Comparison of ENCODE assay signal across 14 mouse cellular contexts in genomic region chr14:25268090-25268631, GRCm38 (mm10).
DNase-seq lines count a peak whose midpoint lies in the region; ATAC-seq lines count a peak whose summit lies in the region.
"Had no signal": no experiment of that assay in that cellular context is flagged by ENCODE, and none has a peak within 500 bp of the region (broad histone marks: within the 10 kb centered on the region; RNA-seq: fewer than 3 reads in every experiment).

No protein-coding gene starts in this region.

- no peak overlapping the region for H3K27ac ChIP-seq in neural tube, embryonic 11.5 days (ENCODE audit: low read depth, low read length)
- H3K27ac ChIP-seq: forebrain, embryonic 13.5 days; liver, embryonic 14.5 days had no signal

- WGBS in neural tube, embryonic 11.5 days = 65% methylated on average over 13 of the region's 13 CpGs

- no peaks in the 10 kb centered on the region for H3K9me3 ChIP-seq in neural tube, embryonic 11.5 days (ENCODE audit: control insufficient read depth, low read length)
- H3K9me3 ChIP-seq: forebrain, embryonic 13.5 days had no signal

- H3K4me2 ChIP-seq in neural tube, embryonic 11.5 days (ENCODE audit: low read depth) = no peak overlapping the region
- H3K4me2 ChIP-seq: forebrain, embryonic 13.5 days had no signal

- no peak overlapping the region for H3K9ac ChIP-seq in neural tube, embryonic 11.5 days (ENCODE audit: low read length)
- H3K9ac ChIP-seq: forebrain, embryonic 13.5 days; liver, embryonic 14.5 days had no signal

- DNase-seq in neural tube, embryonic 11.5 days (ENCODE audit: low spot score) = peak; percentile 9
- no peak for DNase-seq in neural tube, embryonic 10.5 days (ENCODE audit: extremely low spot score, low spot score)
- peak; percentile 17 for DNase-seq in kidney, adult 9 months
- peak; percentile 53 to 76 for DNase-seq in lung, adult 18-20 months
- DNase-seq in testis, postnatal 14 days (ENCODE audit: low spot score) = peak; percentile 64
- DNase-seq in thymus, postnatal 10 days (ENCODE audit: low spot score in 2 of 2) = no peak
- no peak for DNase-seq in cerebellum, adult 9-10 months
- DNase-seq in cerebellum, postnatal 10 days = no peak
- DNase-seq: cerebellum, adult 8-10 months; thymus, adult 2 months had no signal

- no peak overlapping the region for H3K4me3 ChIP-seq in neural tube, embryonic 11.5 days (ENCODE audit: low read depth, low read length)
- H3K4me3 ChIP-seq: forebrain, embryonic 13.5 days; myocyte had no signal

- no peaks in the 10 kb centered on the region for H3K27me3 ChIP-seq in neural tube, embryonic 11.5 days (ENCODE audit: control insufficient read depth, insufficient read depth, low read length)

- H3K4me1 ChIP-seq in neural tube, embryonic 11.5 days (ENCODE audit: control insufficient read depth, insufficient read depth, low read length) = no peaks in the 10 kb centered on the region

- no peak for ATAC-seq in neural tube, embryonic 11.5 days (ENCODE audit: insufficient read depth, low FRiP score, low TSS enrichment)
- ATAC-seq: forebrain, embryonic 13.5 days; inflammation-experienced regulatory T-cells, adult 6 months had no signal

- no peaks in the 10 kb centered on the region for H3K36me3 ChIP-seq in neural tube, embryonic 11.5 days (ENCODE audit: control insufficient read depth, insufficient read depth, low read length)

Comparison
In these comparisons a context has a peak if more than half of its experiments do, and no peak if none do; other contexts are left out.
1. DNase-seq: peak in neural tube, embryonic 11.5 days (single experiment), kidney, adult 9 months (single experiment), lung, adult 18-20 months (2 of 2) and testis, postnatal 14 days (single experiment); none in neural tube, embryonic 10.5 days (single experiment), thymus, postnatal 10 days (0 of 2), cerebellum, adult 9-10 months (single experiment) and cerebellum, postnatal 10 days (0 of 2).